Mouse (Mus musculus) MEL (cell line): ENCODE data around the gene Mapk10.

Experiments used
- CTCF ChIP-seq, 3 experiments: IDR thresholded peaks in 2 of 3; conservative IDR thresholded peaks in 1 of 3; 2 replicates each; pipeline ENCODE4 v1.5.1; 2011 to 2012; ENCODE audit warnings: low read length in 3 of 3, low read depth in 2 of 3, mild to moderate bottlenecking in 2 of 3, improper control_type of control experiment in 1 of 3, inconsistent platforms in 1 of 3, mixed read lengths in 1 of 3, moderate library complexity in 1 of 3; ENCODE audit not compliant: control insufficient read depth in 1 of 3, insufficient read depth in 1 of 3, poor library complexity in 1 of 3, severe bottlenecking in 1 of 3
- HCFC1 ChIP-seq: IDR thresholded peaks from 2 replicates; pipeline ENCODE4 v1.6.1; 2012; ENCODE audit warnings: low read depth, mild to moderate bottlenecking, inconsistent platforms, low read length, improper control_type of control experiment, moderate library complexity
- JUND ChIP-seq: IDR thresholded peaks from 2 replicates; pipeline ENCODE4 v1.6.1; 2011; ENCODE audit warnings: low read depth, mild to moderate bottlenecking, improper control_type of control experiment, low read length
- USF1 ChIP-seq: IDR thresholded peaks from 2 replicates; pipeline ENCODE4 v1.6.1; 2014; ENCODE audit warnings: low read depth, mild to moderate bottlenecking, inconsistent platforms, low read length, improper control_type of control experiment, moderate library complexity

- no peak for TF ChIP-seq JUND
- TF ChIP-seq USF1 = no peak
- TF ChIP-seq HCFC1 = no peak
- no peak for TF ChIP-seq CTCF (IDR thresholded peaks at IDR 0.05 in 2 of 3, conservative IDR thresholded peaks at IDR 0.05 in 1 of 3; ENCODE audit: control insufficient read depth in 1 of 3, insufficient read depth in 1 of 3, low read depth in 2 of 3, low read length in 3 of 3, poor library complexity in 1 of 3, severe bottlenecking in 1 of 3)
Observed at GRCm38 (mm10) chr5:103102876-103103393, 108.2 kb downstream of the Mapk10 start.
